Mouse (Mus musculus): ENCODE results near the gene Setd5. TPM values are rescaled to one million over a fixed set of nuclear protein-coding genes. Genes with fewer than 3 reads are reported as not detected.

The Setd5 gene
- polyA plus RNA-seq, 1 experiment = 19.0 TPM

- no peaks in the 10 kb centered on the region for H3K4me1 ChIP-seq (ENCODE audit: control insufficient read depth, insufficient read depth, insufficient read length, low read length)
Observed at GRCm38 (mm10) chr6:113178286-113179194, 101.4 kb downstream of the Setd5 start.

GRCm38 (mm10) chr6:113179195-113179733, 102.1 kb downstream of the Setd5 start:
- H3K4me3 ChIP-seq (ENCODE audit: insufficient read depth, low read depth, low read length) = no peak overlapping the region
- H3K4me1 ChIP-seq (ENCODE audit: control insufficient read depth, insufficient read depth, insufficient read length, low read length) = no peaks in the 10 kb centered on the region
- H3K27ac ChIP-seq (replicated peaks; ENCODE audit: low read depth, low read length) = no peak overlapping the region

More at GRCm38 (mm10) chr6:113178286-113179194, 101.4 kb downstream of the Setd5 start:
- Histone ChIP-seq H3K4me3 (ENCODE audit: insufficient read depth, low read depth, low read length) (no peak overlapping the region), H3K27ac (replicated peaks; ENCODE audit: low read depth, low read length) (no peak overlapping the region)

- no peak overlapping the region for H3K4me3 ChIP-seq (ENCODE audit: insufficient read depth, low read depth, low read length)
- H3K27ac ChIP-seq (replicated peaks; ENCODE audit: low read depth, low read length) = no peak overlapping the region
- no peaks in the 10 kb centered on the region for H3K4me1 ChIP-seq (ENCODE audit: control insufficient read depth, insufficient read depth, insufficient read length, low read length)
Observed at GRCm38 (mm10) chr6:113184163-113184562, 107.0 kb downstream of the Setd5 start.

- Histone ChIP-seq H3K27ac (replicated peaks; ENCODE audit: low read depth, low read length) (no peak overlapping the region), H3K4me3 (ENCODE audit: insufficient read depth, low read depth, low read length) (no peak overlapping the region), H3K4me1 (ENCODE audit: control insufficient read depth, insufficient read depth, insufficient read length, low read length) (no peaks in the 10 kb centered on the region)
Observed at GRCm38 (mm10) chr6:113184866-113185525, 107.8 kb downstream of the Setd5 start.

GRCm38 (mm10) chr6:113193765-113194460, 116.7 kb downstream of the Setd5 start:
- Histone ChIP-seq H3K4me3 (ENCODE audit: insufficient read depth, low read depth, low read length) (no peak overlapping the region), H3K4me1 (ENCODE audit: control insufficient read depth, insufficient read depth, insufficient read length, low read length) (peaks cover 4% of the 10 kb centered on the region), H3K27ac (replicated peaks; ENCODE audit: low read depth, low read length) (no peak overlapping the region)

DNA sequence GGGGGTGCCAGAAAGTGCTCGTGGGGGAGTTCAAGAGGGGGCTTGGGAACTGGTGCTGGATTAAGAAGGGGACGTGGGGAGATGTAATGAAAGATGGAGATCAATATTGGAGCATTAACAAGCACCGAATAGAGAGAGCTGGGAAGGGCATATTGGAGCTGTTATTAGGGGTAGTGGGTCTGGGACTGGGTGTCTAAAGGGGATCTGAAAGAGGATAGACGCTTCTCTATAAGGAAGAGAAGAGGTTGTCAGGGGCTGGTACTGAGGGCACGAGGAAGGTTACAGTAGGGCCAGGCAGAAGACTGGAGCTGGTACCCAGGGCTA, 117.3 kb downstream of the Setd5 start:
- peaks cover 4% of the 10 kb centered on the region for H3K4me1 ChIP-seq (ENCODE audit: control insufficient read depth, insufficient read depth, insufficient read length, low read length)
- H3K4me3 ChIP-seq (ENCODE audit: insufficient read depth, low read depth, low read length) = 0 out of 2 replicates have a peak overlapping the region, but pooled peaks have one; percentile 12
- no peak overlapping the region for H3K27ac ChIP-seq (replicated peaks; ENCODE audit: low read depth, low read length)

DNA sequence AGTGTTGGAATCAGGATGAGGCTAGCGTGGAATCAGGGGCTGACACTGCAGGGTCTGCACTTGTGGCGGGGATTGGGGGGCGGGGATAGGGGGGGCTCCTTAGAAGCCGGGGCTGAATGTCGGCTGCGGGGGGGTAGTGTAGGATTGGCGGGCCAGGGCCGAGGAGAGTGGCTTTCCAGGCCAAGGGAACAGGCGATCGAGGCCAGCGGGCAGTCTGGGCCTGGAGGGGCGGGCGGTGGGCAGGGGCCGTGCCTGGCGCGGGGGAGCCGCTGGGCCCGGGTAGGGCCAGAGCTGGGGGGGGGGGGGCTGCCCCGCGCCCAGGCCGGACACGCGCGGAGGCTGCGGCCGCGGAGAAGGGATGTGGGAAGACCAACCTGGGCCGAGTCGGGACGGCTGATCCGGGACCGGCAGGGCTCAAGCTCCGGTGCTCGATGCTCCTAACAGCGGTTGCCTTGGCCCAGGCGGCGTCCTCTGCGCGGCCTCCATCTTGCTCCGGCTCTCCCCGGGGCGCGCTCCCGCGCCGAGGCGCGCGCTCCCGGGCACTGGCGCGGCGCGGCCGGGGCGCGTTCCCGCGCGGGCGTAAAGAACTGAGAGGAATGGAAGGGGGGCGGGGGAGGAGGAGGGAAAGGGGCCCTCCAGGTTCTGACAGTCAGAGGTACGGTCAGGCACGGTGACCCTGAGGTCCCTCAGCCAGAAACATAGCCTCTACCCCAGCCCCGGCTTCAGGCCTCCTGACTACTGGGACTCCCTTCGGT, 117.9 kb downstream of the Setd5 start, which contains the start of gene Lhfpl4:
Gene Lhfpl4, minus strand, starts transcription at position 544 of the 755 bp plus-strand sequence.
- Histone ChIP-seq H3K4me1 (ENCODE audit: control insufficient read depth, insufficient read depth, insufficient read length, low read length) (peaks cover 4% of the 10 kb centered on the region), H3K4me3 (ENCODE audit: insufficient read depth, low read depth, low read length) (peak within 1 kb of the TSS; percentile 65), H3K27ac (replicated peaks; ENCODE audit: low read depth, low read length) (no peak within 1 kb of the TSS)

DNA sequence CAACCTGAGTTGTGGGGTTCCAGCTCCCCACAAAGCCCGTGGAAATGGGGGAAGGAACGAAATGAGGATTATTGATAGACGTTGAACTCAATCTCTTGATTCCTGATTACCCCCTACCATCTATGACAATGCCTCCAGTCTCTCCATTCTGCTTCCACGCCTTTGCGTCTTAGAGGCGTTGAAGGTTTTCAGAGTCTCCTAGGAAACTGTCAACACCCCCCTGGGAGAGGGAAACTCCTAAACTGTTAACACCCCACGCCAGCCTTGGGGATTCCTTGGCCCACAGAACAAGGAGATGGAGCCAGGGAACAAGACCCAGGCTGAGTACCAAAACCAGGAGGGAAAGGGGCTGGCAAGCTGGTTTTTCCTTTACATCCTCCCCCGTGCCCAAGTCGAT, 118.4 kb downstream of the Setd5 start:
- H3K27ac ChIP-seq (replicated peaks; ENCODE audit: low read depth, low read length) = no peak overlapping the region
- peaks cover 4% of the 10 kb centered on the region for H3K4me1 ChIP-seq (ENCODE audit: control insufficient read depth, insufficient read depth, insufficient read length, low read length)
- H3K4me3 ChIP-seq (ENCODE audit: insufficient read depth, low read depth, low read length) = peak overlapping the region; percentile 65

Other genes starting within 250 kb of the Setd5 start
- gene Srgap3, start 130.1 kb upstream of the Setd5 start, polyA plus RNA-seq (2012; ENCODE audit: insufficient read depth, insufficient read length, missing spikeins) = 0.71 TPM in 1 of 2 replicates, not detected in the other
- 25.4 and 34.9 TPM in 2 replicates for gene Thumpd3, start 31.1 kb upstream of the Setd5 start, polyA plus RNA-seq (2012; ENCODE audit: insufficient read depth, insufficient read length, missing spikeins)
- 0.87 and 1.3 TPM in 2 replicates for gene Lhfpl4, start 118.0 kb downstream of the Setd5 start, polyA plus RNA-seq (2012; ENCODE audit: insufficient read depth, insufficient read length, missing spikeins)
- 26.3 and 37.1 TPM in 2 replicates for gene Mtmr14, start 160.5 kb downstream of the Setd5 start, polyA plus RNA-seq (2012; ENCODE audit: insufficient read depth, insufficient read length, missing spikeins)
- 0.44 and 0.71 TPM in 2 replicates for gene Cpne9, start 204.9 kb downstream of the Setd5 start, polyA plus RNA-seq (2012; ENCODE audit: insufficient read depth, insufficient read length, missing spikeins)
- gene Brpf1, start 229.8 kb downstream of the Setd5 start, polyA plus RNA-seq (2012; ENCODE audit: insufficient read depth, insufficient read length, missing spikeins) = 12.6 and 15.1 TPM in 2 replicates
- gene Ogg1, start 249.6 kb downstream of the Setd5 start, polyA plus RNA-seq (2012; ENCODE audit: insufficient read depth, insufficient read length, missing spikeins) = 18.0 and 18.7 TPM in 2 replicates

All from brown adipose tissue, adult 24 weeks (tissue).